Mouse (Mus musculus): ENCODE data around the gene Pepd. TPM values are rescaled to one million over a fixed set of nuclear protein-coding genes. Genes with fewer than 3 reads are reported as not detected.

The Pepd gene
- polyA plus RNA-seq, 1 experiment from 2014 or later: 63.7 TPM

- Histone ChIP-seq H3K4me2 (replicated peaks; ENCODE audit: low read depth, low read length) (no peak overlapping the region), H3K27ac (ENCODE audit: low read length) (no peak overlapping the region), H3K9me3 (ENCODE audit: control insufficient read depth, low read depth, low read length) (no peaks in the 10 kb centered on the region; the same call in 1 of the 2 replicates), H3K27me3 (ENCODE audit: control insufficient read depth, insufficient read depth, low read length) (no peaks in the 10 kb centered on the region), H3K4me1 (ENCODE audit: control insufficient read depth, insufficient read depth, low read length) (peaks cover 14% of the 10 kb centered on the region; the same call in 1 of the 2 replicates), H3K4me3 (ENCODE audit: low read depth, low read length) (no peak overlapping the region), H3K9ac (replicated peaks; ENCODE audit: low read depth, low read length) (no peak overlapping the region), H3K36me3 (ENCODE audit: control insufficient read depth, insufficient read depth, low read length) (no peaks in the 10 kb centered on the region; the same call in 1 of the 2 replicates)
- ATAC-seq (ENCODE audit: insufficient number of reproducible peaks, insufficient read depth, low FRiP score, low read depth): no peak
- 81% methylated on average over 2 of the region's 2 CpGs for WGBS
Measured at GRCm38 (mm10) chr7:34936347-34936746, 24.2 kb downstream of the Pepd start.

DNA sequence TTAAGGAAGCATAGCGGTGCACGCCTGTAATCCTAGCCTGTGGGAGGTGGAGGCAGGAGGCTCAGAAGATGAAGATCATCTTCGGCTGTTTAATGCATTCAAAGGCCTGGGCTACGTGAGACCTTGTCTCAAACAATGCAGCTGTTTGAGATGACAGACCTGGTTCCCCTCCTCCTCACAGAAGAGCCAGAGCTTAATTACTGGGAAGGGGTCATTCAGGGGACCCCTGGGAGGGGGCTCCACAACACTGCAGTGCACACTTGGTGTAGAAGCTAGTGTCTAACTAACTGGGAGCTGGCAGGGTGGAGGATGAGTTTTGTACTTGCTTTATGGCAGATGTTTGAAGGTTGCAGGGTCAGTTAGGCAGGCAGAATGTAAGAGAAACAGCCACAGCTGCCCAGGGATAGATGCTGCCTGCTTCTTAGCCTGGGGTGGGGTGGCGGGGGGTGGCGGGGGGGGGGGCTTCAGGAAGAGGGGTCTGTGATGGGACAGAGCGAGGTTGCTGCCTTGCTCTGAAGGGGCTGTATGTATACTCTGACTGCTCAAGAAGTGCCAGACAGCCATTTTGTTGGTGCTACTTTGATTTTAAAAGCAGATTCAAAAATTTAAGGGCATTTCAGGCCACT lies 26.6 kb downstream of the Pepd start:
- Histone ChIP-seq H3K9me3 (ENCODE audit: control insufficient read depth, low read depth, low read length) (no peaks in the 10 kb centered on the region; the same call in 1 of the 2 replicates), H3K4me3 (ENCODE audit: low read depth, low read length) (no peak overlapping the region), H3K9ac (replicated peaks; ENCODE audit: low read depth, low read length) (no peak overlapping the region), H3K27ac (ENCODE audit: low read length) (peak overlapping the region; percentile 39; the same call in 1 of the 2 replicates), H3K4me1 (ENCODE audit: control insufficient read depth, insufficient read depth, low read length) (peaks cover 14% of the 10 kb centered on the region; the same call in 1 of the 2 replicates), H3K4me2 (replicated peaks; ENCODE audit: low read depth, low read length) (no peak overlapping the region), H3K36me3 (ENCODE audit: control insufficient read depth, insufficient read depth, low read length) (peaks cover 3% of the 10 kb centered on the region; the same call in 1 of the 2 replicates), H3K27me3 (ENCODE audit: control insufficient read depth, insufficient read depth, low read length) (no peaks in the 10 kb centered on the region)
- ATAC-seq (ENCODE audit: insufficient number of reproducible peaks, insufficient read depth, low FRiP score, low read depth): no peak
- WGBS: 41% methylated on average over 7 of the region's 7 CpGs

- H3K4me2 ChIP-seq (replicated peaks; ENCODE audit: low read depth, low read length): no peak overlapping the region
- H3K4me1 ChIP-seq (ENCODE audit: control insufficient read depth, insufficient read depth, low read length): peaks cover 14% of the 10 kb centered on the region; the same call in 1 of the 2 replicates
- H3K4me3 ChIP-seq (ENCODE audit: low read depth, low read length): no peak overlapping the region
- H3K9ac ChIP-seq (replicated peaks; ENCODE audit: low read depth, low read length): no peak overlapping the region
- 54% methylated on average over 14 of the region's 14 CpGs for WGBS
- ATAC-seq (ENCODE audit: insufficient number of reproducible peaks, insufficient read depth, low FRiP score, low read depth): no peak; the same call in 1 of the 2 replicates
- H3K27me3 ChIP-seq (ENCODE audit: control insufficient read depth, insufficient read depth, low read length): no peaks in the 10 kb centered on the region
- H3K27ac ChIP-seq (ENCODE audit: low read length): peak overlapping the region; percentile 39; the same call in 1 of the 2 replicates
- H3K36me3 ChIP-seq (ENCODE audit: control insufficient read depth, insufficient read depth, low read length): peaks cover 3% of the 10 kb centered on the region; the same call in 1 of the 2 replicates
- no peaks in the 10 kb centered on the region; the same call in 1 of the 2 replicates for H3K9me3 ChIP-seq (ENCODE audit: control insufficient read depth, low read depth, low read length)
Measured at GRCm38 (mm10) chr7:34939262-34939951, 27.2 kb downstream of the Pepd start.

DNA sequence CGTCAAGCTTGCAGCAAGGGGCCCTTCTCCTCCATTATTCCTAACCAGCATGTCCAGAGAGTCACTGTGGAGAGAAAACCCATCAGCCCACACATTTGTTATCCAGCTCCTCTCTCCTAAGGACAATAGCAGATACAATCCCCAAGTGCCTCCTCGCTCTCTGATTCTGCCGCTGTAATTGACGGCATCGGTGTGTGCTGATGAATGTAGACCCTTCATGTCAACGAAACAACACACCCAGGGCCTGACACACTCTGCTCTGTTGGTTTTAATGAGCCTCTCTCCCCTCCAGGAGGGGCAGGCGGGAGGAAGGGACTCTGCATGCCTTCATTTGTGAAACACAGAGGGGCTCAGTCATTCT lies 27.8 kb downstream of the Pepd start:
- Histone ChIP-seq H3K27me3 (ENCODE audit: control insufficient read depth, insufficient read depth, low read length) (no peaks in the 10 kb centered on the region), H3K27ac (ENCODE audit: low read length) (no peak overlapping the region)
- WGBS: 62% methylated on average over 7 of the region's 7 CpGs

GRCm38 (mm10) chr7:34943581-34944123 lies 31.5 kb downstream of the Pepd start:
- WGBS: 67% methylated on average over 4 of the region's 4 CpGs
- H3K4me2 ChIP-seq (replicated peaks; ENCODE audit: low read depth, low read length): no peak overlapping the region
- no peak overlapping the region for H3K9ac ChIP-seq (replicated peaks; ENCODE audit: low read depth, low read length)
- H3K4me1 ChIP-seq (ENCODE audit: control insufficient read depth, insufficient read depth, low read length): 0 out of 2 replicates have a peak, but pooled peaks cover 9% of the 10 kb centered on the region
- no peak overlapping the region for H3K27ac ChIP-seq (ENCODE audit: low read length)
- peaks cover 7% of the 10 kb centered on the region; the same call in 1 of the 2 replicates for H3K36me3 ChIP-seq (ENCODE audit: control insufficient read depth, insufficient read depth, low read length)
- no peak for ATAC-seq (ENCODE audit: insufficient number of reproducible peaks, insufficient read depth, low FRiP score, low read depth)
- H3K9me3 ChIP-seq (ENCODE audit: control insufficient read depth, low read depth, low read length): no peaks in the 10 kb centered on the region
- no peaks in the 10 kb centered on the region for H3K27me3 ChIP-seq (ENCODE audit: control insufficient read depth, insufficient read depth, low read length)
- H3K4me3 ChIP-seq (ENCODE audit: low read depth, low read length): no peak overlapping the region

More for the DNA sequence above, 27.8 kb downstream of the Pepd start:
- Histone ChIP-seq H3K9ac (replicated peaks; ENCODE audit: low read depth, low read length) (no peak overlapping the region), H3K4me2 (replicated peaks; ENCODE audit: low read depth, low read length) (no peak overlapping the region), H3K4me1 (ENCODE audit: control insufficient read depth, insufficient read depth, low read length) (peaks cover 14% of the 10 kb centered on the region; the same call in 1 of the 2 replicates), H3K36me3 (ENCODE audit: control insufficient read depth, insufficient read depth, low read length) (peaks cover 3% of the 10 kb centered on the region; the same call in 1 of the 2 replicates), H3K9me3 (ENCODE audit: control insufficient read depth, low read depth, low read length) (no peaks in the 10 kb centered on the region; the same call in 1 of the 2 replicates), H3K4me3 (ENCODE audit: low read depth, low read length) (no peak overlapping the region)
- no peak for ATAC-seq (ENCODE audit: insufficient number of reproducible peaks, insufficient read depth, low FRiP score, low read depth)

DNA sequence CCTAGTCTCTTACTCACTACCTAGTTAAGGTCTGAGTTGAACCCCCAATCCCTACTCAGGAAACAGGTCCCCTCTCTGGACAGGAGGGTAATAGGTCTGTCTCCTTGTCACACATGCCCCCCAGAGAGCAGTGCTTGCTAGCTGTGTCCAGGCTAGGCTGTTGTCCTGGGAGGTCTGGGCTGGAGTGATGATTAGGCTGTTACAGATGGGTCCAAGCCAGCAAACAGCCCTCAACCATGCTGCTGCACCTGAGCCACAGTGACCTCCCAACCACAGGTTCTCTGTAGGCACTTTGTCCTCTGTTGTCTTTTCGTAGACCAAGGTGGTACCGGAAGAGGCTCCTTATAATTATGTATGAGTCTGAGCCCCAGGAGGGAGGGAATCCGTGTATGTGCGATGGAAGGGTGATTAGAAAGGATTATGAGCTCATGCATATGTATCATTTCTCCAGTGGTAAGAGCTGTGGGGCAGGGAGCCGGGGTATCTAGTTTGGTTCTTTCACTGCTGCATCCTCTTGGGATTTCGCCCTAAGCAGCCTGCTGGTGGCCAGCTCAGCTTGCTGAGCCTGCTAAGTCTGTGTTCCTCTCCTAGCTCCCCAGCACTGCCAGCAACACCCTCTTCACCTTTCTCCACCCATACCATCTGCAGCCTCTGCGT lies 34.2 kb downstream of the Pepd start:
- no peak overlapping the region for H3K9ac ChIP-seq (replicated peaks; ENCODE audit: low read depth, low read length)
- H3K27ac ChIP-seq (ENCODE audit: low read length): no peak overlapping the region
- no peak overlapping the region for H3K4me2 ChIP-seq (replicated peaks; ENCODE audit: low read depth, low read length)
- no peak for ATAC-seq (ENCODE audit: insufficient number of reproducible peaks, insufficient read depth, low FRiP score, low read depth)
- no peaks in the 10 kb centered on the region for H3K9me3 ChIP-seq (ENCODE audit: control insufficient read depth, low read depth, low read length)
- 88% methylated on average over 7 of the region's 7 CpGs for WGBS
- H3K27me3 ChIP-seq (ENCODE audit: control insufficient read depth, insufficient read depth, low read length): no peaks in the 10 kb centered on the region
- H3K4me1 ChIP-seq (ENCODE audit: control insufficient read depth, insufficient read depth, low read length): no peaks in the 10 kb centered on the region
- H3K4me3 ChIP-seq (ENCODE audit: low read depth, low read length): no peak overlapping the region
- H3K36me3 ChIP-seq (ENCODE audit: control insufficient read depth, insufficient read depth, low read length): peaks cover 7% of the 10 kb centered on the region; the same call in 1 of the 2 replicates

GRCm38 (mm10) chr7:34954548-34954947 lies 42.4 kb downstream of the Pepd start:
- Histone ChIP-seq H3K36me3 (ENCODE audit: control insufficient read depth, insufficient read depth, low read length) (no peaks in the 10 kb centered on the region; the same call in 1 of the 2 replicates), H3K9ac (replicated peaks; ENCODE audit: low read depth, low read length) (no peak overlapping the region), H3K4me1 (ENCODE audit: control insufficient read depth, insufficient read depth, low read length) (no peaks in the 10 kb centered on the region), H3K4me2 (replicated peaks; ENCODE audit: low read depth, low read length) (no peak overlapping the region), H3K27ac (ENCODE audit: low read length) (no peak overlapping the region), H3K4me3 (ENCODE audit: low read depth, low read length) (no peak overlapping the region), H3K27me3 (ENCODE audit: control insufficient read depth, insufficient read depth, low read length) (no peaks in the 10 kb centered on the region), H3K9me3 (ENCODE audit: control insufficient read depth, low read depth, low read length) (no peaks in the 10 kb centered on the region)
- ATAC-seq (ENCODE audit: insufficient number of reproducible peaks, insufficient read depth, low FRiP score, low read depth): no peak
- WGBS: 81% methylated on average over 9 of the region's 9 CpGs

DNA sequence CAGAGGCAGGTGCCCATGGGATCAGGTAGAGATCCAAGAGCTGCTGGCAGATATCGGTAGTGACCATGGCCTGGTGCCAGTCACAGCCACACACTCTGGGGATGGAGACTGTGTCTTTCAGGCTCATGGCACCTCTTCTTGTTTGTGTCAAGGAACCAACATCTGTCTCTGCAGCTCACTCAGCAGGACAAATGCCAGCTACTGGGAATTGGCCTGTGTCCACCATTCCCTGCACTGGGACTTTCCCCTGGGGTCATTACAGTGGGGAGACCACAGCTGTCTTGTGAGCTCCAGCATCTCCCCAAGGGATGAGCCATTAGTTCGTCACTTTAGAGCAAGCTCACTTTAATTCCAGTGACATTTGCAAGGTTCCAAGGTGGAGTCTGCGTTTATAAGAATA lies 43.1 kb downstream of the Pepd start:
- Histone ChIP-seq H3K36me3 (ENCODE audit: control insufficient read depth, insufficient read depth, low read length) (no peaks in the 10 kb centered on the region; the same call in 1 of the 2 replicates), H3K9ac (replicated peaks; ENCODE audit: low read depth, low read length) (no peak overlapping the region), H3K9me3 (ENCODE audit: control insufficient read depth, low read depth, low read length) (no peaks in the 10 kb centered on the region), H3K27me3 (ENCODE audit: control insufficient read depth, insufficient read depth, low read length) (no peaks in the 10 kb centered on the region), H3K4me3 (ENCODE audit: low read depth, low read length) (no peak overlapping the region), H3K4me2 (replicated peaks; ENCODE audit: low read depth, low read length) (no peak overlapping the region), H3K4me1 (ENCODE audit: control insufficient read depth, insufficient read depth, low read length) (no peaks in the 10 kb centered on the region), H3K27ac (ENCODE audit: low read length) (no peak overlapping the region)
- WGBS: 94% methylated on average over 3 of the region's 3 CpGs
- no peak for ATAC-seq (ENCODE audit: insufficient number of reproducible peaks, insufficient read depth, low FRiP score, low read depth)

Measured in stomach, embryonic 14.5 days (tissue).